Mouse (Mus musculus) erythroblast, embryonic 14.5 days (primary cell): ENCODE data around the gene Cd2.

Experiments
- GATA1 ChIP-seq: IDR thresholded peaks from 2 replicates; pipeline ENCODE4 v1.6.1; 2012; ENCODE audit warnings: low read length, inconsistent platforms, mixed read lengths
- TAL1 ChIP-seq: IDR thresholded peaks from 3 replicates; pipeline ENCODE4 v1.6.1; 2012; ENCODE audit warnings: low read length, inconsistent platforms, mixed read lengths

DNA sequence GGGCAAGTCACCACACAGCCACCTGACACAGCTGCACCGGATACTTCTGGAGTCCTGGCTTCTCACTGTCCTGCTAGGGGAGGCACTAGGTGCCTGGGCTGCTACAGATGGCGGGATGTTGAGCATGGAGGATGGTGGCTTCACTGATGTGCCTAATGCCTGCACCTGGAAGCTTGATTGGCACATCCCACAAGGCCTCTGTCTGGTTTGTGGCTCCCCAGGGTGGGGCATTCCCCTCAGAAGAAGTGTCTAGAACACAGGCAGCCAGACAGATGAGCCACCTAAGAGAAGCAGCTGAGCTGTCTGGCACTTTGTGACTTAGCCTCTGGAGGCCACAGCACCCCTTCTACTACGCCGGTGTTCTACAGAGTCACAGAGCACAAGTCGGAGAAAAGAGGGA is 9.5 kb upstream of the Cd2 start:
- TF ChIP-seq TAL1 = no peak
- TF ChIP-seq GATA1 = no peak
